Mouse (Mus musculus): ENCODE measurements around the gene Dnah7a. TPM values are rescaled to one million over a fixed set of nuclear protein-coding genes. Genes with fewer than 3 reads are reported as not detected.
"Not testable (repeated sequence)": the region's sequence is repeated elsewhere in the genome, so short reads cannot be mapped to it uniquely, and the experiment has no call there.

The Dnah7a gene
- total RNA-seq, 2 experiments from 2014 or later = 3.1 to 3.7 TPM

DNA sequence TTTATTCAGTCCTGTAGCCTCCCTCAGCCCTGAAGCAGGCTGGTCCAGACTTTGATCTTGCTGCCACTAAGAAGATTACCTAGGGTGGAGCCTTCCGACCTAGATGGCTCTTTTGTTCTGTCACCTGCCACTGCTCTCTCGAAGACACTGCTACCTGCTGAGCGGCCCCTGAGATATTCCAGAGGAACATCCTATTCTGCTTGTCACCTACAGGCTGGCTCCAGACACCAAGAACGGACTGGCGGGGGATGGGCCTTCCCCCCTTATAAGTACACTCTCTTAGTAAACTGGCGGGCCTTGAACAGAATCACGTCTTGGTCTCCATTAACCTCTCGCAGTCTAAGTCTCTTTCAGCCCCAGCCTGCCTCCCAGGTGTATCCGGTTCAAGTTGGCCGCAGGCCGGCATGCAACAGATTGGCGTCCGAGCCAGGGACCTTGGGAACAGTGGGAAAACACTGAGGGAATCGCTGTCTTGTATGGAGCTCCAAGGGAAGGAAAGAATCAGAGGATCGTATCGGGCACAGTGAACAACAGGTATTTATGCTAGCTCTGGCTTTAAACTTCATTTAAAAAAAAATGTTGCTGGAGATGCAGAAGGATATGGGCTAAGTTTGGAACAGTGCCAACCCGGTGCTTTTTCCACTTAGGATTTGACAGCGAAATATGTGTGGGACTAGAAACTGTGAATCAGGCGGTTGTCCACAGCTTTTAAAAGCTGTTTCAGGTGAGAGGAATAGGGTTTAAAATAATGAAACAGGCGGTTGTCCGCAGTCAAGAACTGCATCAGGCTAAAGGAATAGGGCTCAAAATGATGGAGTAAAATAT is 312.4 kb downstream of the Dnah7a start:
- DNase-seq (ENCODE audit: extremely low spot score in 1 of 2, low spot score in 1 of 2) = not testable (repeated sequence)

DNA sequence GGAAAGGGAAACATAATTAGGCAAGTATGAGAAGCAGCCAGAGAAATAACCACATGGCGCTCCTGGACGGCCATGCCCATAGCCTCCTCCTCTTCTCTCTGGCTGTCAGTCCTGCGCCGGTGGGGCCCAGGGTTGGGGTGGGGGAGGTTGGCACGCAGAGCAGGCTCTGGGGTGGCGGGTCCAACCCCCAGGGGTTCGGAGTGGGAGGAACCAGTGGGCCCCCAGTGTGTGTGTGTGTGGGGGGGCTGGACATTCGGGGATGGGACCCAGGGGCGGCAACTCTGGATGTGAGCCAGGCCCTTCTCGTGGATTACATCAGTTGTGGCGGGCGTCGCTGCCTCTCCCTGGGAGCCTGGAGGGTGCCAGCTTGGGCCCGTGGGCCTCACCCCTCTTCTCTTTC is 317.8 kb downstream of the Dnah7a start:
- no peak for DNase-seq (ENCODE audit: extremely low spot score in 1 of 2, low spot score in 1 of 2)

DNA sequence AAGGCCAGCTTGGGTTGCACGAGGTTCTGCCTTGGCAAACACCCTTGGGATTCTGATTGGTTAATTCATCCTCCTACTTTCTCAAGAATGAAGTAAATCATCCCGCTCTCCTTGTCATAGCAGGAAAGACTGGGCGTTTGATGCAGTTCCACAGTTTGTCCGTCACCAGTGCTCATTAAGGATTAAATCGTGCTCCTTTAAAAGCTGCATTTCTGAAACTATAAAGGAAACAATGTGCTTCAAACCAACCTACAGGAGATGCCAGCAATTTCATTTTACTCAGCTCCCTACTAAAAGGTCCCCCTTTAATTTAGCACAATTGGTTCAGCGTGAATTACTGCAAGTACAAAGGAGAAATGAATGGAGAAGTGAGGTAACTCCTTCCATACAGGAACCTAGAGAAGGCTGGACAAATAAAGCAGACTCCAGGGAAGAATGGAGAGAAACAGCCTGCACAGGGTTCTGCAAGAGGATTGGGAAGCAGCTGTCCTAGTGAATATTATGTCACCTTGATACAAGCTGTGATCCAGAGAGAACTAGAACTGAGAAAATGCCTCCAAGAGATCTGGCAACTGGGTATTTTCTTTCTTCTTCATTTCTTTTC is 322.4 kb downstream of the Dnah7a start:
- no peak for DNase-seq (ENCODE audit: extremely low spot score in 1 of 2, low spot score in 1 of 2)

DNA sequence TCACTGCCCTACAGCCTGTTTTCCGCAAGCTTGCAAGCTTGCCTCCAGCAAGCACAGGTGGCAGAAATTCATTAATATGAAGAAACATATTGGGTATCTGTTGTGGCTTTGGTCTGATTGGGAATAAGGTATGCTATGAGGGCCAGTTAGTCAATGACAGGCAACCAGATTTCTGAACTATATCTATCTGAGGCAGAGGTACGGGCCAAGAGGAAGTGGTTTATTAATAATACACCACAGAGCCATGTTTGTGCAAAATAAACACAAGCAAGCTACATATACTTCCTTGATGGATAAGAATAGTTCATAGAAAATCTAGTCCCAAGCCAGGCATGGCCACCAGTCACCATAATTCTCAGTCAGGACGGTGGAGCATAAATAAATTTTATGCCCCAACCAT is 328.9 kb downstream of the Dnah7a start:
- DNase-seq (ENCODE audit: extremely low spot score in 1 of 2, low spot score in 1 of 2) = no peak

DNA sequence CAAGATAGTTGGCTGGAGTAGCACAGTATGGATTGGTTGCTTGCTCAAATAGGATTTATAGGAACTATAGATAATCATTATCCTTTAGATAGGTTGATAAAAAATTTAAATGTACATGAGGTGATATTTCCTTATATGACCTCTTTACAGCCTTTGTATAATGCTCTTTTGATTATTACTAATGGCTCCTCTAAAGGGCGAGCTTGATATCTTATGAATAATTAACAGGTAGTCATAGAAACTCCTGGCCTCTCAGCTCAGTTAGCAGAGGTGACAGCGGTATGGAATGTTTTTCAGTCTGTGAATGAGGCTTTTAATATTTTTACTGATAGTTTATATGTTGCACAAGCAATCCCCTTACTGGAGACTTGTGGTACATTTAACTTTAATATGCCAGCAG is 330.6 kb downstream of the Dnah7a start:
- DNase-seq (ENCODE audit: extremely low spot score in 1 of 2, low spot score in 1 of 2) = not testable (repeated sequence)

DNA sequence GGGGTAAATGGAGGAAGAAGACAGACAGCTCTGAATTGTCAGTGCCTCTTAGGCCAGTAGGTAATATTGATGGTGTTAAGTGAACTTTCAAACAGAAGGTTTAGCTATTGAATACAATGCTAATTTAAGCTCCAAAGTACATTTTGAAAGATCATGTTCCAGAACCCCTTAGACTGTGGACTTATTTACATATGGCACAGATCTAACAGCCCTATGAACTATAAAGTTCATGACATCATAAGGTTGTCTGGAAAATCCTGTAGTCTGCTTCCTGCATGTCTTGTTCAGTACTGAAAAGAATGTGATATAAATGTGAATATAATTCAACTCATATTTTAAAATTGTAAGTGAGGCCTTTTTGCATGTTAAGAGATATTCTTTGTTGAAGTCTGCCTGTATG is 347.6 kb downstream of the Dnah7a start:
- DNase-seq (ENCODE audit: extremely low spot score in 1 of 2, low spot score in 1 of 2) = no peak

DNA sequence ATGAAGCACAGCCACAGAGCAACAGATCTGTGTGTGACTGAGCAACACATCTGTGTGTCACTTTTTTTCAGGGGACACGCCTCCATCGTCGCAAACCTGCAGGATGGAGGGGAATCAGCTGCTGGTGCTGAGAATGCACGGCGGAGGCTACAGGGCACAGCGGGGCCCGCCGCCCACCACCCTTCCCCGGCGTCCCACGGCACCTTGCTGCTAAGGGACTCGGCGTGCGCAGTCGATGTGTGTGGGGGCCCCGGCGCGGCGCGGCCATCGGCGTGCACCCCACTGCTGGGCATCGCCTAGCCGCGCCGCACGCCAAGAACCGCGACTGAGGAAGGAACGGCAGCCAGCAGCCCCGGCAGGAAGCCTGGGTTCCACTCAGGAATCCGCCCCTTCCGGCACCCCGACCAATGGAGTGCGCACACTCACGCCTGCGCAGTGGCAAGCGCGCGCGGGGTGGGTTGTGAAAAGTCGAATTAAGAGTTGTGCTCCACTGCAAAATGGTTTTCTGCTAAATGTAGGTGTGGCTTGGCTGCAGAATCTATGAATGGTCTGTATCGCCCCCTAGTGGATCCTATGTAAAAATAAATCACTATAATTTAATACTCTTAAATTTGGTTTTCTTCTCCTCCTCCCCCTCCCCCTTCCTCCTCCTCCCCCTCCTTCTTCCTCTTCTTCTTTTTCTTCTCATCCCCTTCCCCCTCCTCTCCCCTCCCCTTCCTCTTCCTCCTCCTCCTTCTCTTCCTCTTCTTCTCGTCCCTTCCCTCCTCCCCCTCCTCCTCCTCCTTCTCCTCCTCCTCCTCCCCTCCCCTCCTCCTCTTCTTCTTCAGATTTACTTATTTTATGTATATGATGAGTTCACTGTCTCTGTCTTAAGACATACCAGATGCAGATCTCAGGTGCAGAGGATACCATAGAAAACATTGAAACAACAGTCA is 354.0 kb downstream of the Dnah7a start, which contains the start of the genes Asdurf, Gm28551 and Asnsd1:
Gene Asdurf (minus strand): TSS at position 293 of the 935 bp plus-strand sequence.
Gene Gm28551 (minus strand): TSS at position 341 of the 935 bp plus-strand sequence.
Gene Asnsd1 (minus strand): TSS at position 426 of the 935 bp plus-strand sequence.
- peak; percentile 91 to 95 for DNase-seq (ENCODE audit: extremely low spot score in 1 of 2, low spot score in 1 of 2)

Small RNA genes lying within 50 kb of the gene (microRNA-seq; reads per million reads assigned to microRNA genes)
- 0 reads per million in 2 experiments for gene Gm25240

Other genes with a start within 250 kb of the Dnah7a start
- 1 to 10 TPM; 4.9 to 5.0 TPM for gene Stk17b, start 78.4 kb upstream of the Dnah7a start, total RNA-seq (2021)

All from layer of hippocampus, postnatal 25 days (tissue).